Mouse (Mus musculus): ENCODE measurements around the gene Ksr1.
A peak's percentile ranks its signal among the peaks of the same experiment; 100 is the strongest.

DNA sequence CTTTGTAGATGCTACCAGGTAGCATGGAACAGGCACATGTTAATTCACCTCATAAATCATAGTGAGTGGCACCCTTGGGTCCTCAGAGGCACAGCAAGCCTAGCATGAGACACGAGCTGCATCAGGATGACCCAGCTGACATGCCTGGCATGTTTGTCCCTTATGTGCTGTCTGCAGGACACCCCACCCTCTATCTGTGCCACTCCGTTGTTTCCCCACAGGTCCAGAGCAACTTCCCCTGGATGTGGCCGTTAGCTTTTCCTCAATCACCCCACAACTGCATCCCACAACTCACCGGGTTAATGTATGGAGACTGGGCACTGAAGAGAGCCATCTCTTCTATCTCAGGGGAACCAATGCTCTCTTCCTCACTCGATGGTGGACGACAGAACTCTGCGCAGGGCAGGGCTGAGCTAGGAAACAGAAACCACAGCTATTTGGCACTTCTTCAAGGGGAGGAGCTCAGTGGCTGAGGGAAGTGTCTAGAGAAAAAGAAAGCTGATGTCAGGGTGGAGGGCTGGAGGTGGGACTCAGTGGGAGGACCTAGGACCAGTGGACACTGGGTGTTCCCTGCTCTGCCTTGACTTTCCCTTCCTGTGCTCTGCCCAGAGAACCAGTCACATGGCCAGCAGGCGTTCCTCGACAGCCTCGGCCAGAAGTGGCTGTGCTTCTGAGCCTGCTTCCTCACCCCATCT, 161.6 kb downstream of the Ksr1 start, which contains the start of gene Lgals9:
- TF ChIP-seq CTCF (IDR thresholded peaks at IDR 0.05; ENCODE audit: insufficient read depth, low read length) (no peak), POLR2A (IDR thresholded peaks at IDR 0.05; ENCODE audit: borderline replicate concordance, extremely low read depth, low read depth, low read length) (peak; percentile 93)

Measured in lung, adult 2 months (tissue).